Mouse (Mus musculus) C2C12 (cell line): ENCODE data around the gene Gm1113. TPM values are rescaled to one million over a fixed set of nuclear protein-coding genes. Genes with fewer than 3 reads are reported as not detected.

Experiments
- H3K27me3 ChIP-seq: one replicate; pipeline ENCODE4 v1.6.1; 2011; ENCODE audit not compliant: control insufficient read depth, insufficient read depth, insufficient read length
- H3K36me3 ChIP-seq: one replicate; pipeline ENCODE4 v1.6.1; 2011; ENCODE audit not compliant: control insufficient read depth, insufficient read depth
- H3K4me3 ChIP-seq: one replicate; pipeline ENCODE4 v1.5.1; 2011; ENCODE audit warnings: mild to moderate bottlenecking, control low read depth; ENCODE audit not compliant: poor library complexity, insufficient read depth, severe bottlenecking
- H3K79me2 ChIP-seq: one replicate; pipeline ENCODE4 v1.6.1; 2011; ENCODE audit not compliant: control insufficient read depth, insufficient read depth
- H3K79me3 ChIP-seq: one replicate; pipeline ENCODE4 v1.6.1; 2011; ENCODE audit warnings: low read depth, control low read depth
- H3ac ChIP-seq: one replicate; pipeline ENCODE3; 2011; ENCODE audit warnings: low read depth; ENCODE audit not compliant: control insufficient read depth, insufficient read length
- CEBPB ChIP-seq: IDR thresholded peaks from one replicate; pipeline ENCODE4 v1.6.1; 2011; ENCODE audit warnings: low read depth, mild to moderate bottlenecking, control low read depth, moderate library complexity
- CTCF ChIP-seq: IDR thresholded peaks from one replicate; pipeline ENCODE4 v1.5.1; 2011; ENCODE audit not compliant: control insufficient read depth, insufficient read depth, insufficient read length
- FOSL1 ChIP-seq: IDR thresholded peaks from one replicate; pipeline ENCODE4 v1.8.0; 2011; ENCODE audit warnings: mild to moderate bottlenecking, low read length; ENCODE audit not compliant: poor library complexity, insufficient read depth, severe bottlenecking
- MAX ChIP-seq: IDR thresholded peaks from one replicate; pipeline ENCODE4 v1.6.1; 2011; ENCODE audit warnings: mild to moderate bottlenecking, control low read depth
- MYOD1 ChIP-seq: IDR thresholded peaks from one replicate; pipeline ENCODE4 v1.6.1; 2011; ENCODE audit warnings: low read depth; ENCODE audit not compliant: control insufficient read depth, insufficient read length
- MYOG ChIP-seq: IDR thresholded peaks from one replicate; pipeline ENCODE4 v1.6.1; 2011; ENCODE audit not compliant: control insufficient read depth, insufficient read length; ENCODE audit errors: extremely low read depth
- USF1 ChIP-seq: IDR thresholded peaks from one replicate; pipeline ENCODE4 v1.6.1; 2011; ENCODE audit warnings: low read depth, mild to moderate bottlenecking, control low read depth, moderate library complexity
- polyA plus RNA-seq: library from polyadenylated mRNA; unstranded; fragments of >200 nt; fragmentation: generic; extraction: Trizol; gene quantifications from one replicate; pipeline ENCODE4 v1.2.1, GENCODE M21; 2012; ENCODE audit warnings: missing spikeins

Gm1113 gene
- polyA plus RNA-seq, 1 experiment = 0.02 TPM

- TF ChIP-seq CTCF = no peak
- TF ChIP-seq MYOG = no peak
- TF ChIP-seq MAX = no peak
- TF ChIP-seq USF1 = no peak
- no peak for TF ChIP-seq FOSL1
- no peaks in the 10 kb centered on the region for H3K36me3 ChIP-seq
- H3ac ChIP-seq = no peak overlapping the region
- no peak overlapping the region for H3K4me3 ChIP-seq
- H3K79me2 ChIP-seq = no peaks in the 10 kb centered on the region
- H3K79me3 ChIP-seq = no peaks in the 10 kb centered on the region
- no peaks in the 10 kb centered on the region for H3K27me3 ChIP-seq
These were observed 9.8 kb downstream of the Gm1113 start for GRCm38 (mm10) chr9:35508234-35508633.

- H3K27me3 ChIP-seq = no peaks in the 10 kb centered on the region
- no peak overlapping the region for H3ac ChIP-seq
- peaks cover 8% of the 10 kb centered on the region for H3K36me3 ChIP-seq
- H3K79me3 ChIP-seq = no peaks in the 10 kb centered on the region
- H3K4me3 ChIP-seq = no peak overlapping the region
- no peaks in the 10 kb centered on the region for H3K79me2 ChIP-seq
- TF ChIP-seq MAX (no peak), CTCF (no peak), USF1 (no peak), MYOG (no peak), MYOD1 (no peak), FOSL1 (no peak), CEBPB (no peak)
These were observed 15.6 kb downstream of the Gm1113 start for GRCm38 (mm10) chr9:35502361-35503000.

DNA sequence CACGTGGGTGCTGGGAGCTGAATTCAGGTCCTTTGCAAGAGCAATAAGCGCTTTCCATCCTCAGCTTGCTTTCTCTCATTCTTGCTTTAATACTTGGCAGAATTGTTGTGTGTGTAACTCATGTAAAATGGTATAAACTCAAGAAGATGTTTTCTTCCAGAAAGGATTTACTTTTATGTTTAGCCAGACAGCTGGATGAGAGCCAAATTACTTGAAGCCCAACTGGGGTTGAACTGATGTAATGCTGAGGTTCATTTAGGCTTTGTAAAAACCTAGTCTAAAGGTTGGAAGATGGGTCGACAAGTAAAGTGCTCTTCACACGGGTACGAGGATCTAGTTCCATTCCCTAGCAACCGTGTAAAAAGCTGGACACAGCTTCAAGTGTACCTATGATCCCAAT, 18.1 kb downstream of the Gm1113 start:
- H3ac ChIP-seq = no peak overlapping the region
- peaks cover 14% of the 10 kb centered on the region for H3K36me3 ChIP-seq
- TF ChIP-seq MYOD1 = no peak
- no peak overlapping the region for H3K4me3 ChIP-seq
- no peaks in the 10 kb centered on the region for H3K79me2 ChIP-seq
- H3K79me3 ChIP-seq = no peaks in the 10 kb centered on the region
- no peaks in the 10 kb centered on the region for H3K27me3 ChIP-seq

- no peaks in the 10 kb centered on the region for H3K79me2 ChIP-seq
- TF ChIP-seq USF1 = no peak
- TF ChIP-seq CEBPB = no peak
- TF ChIP-seq MYOG = no peak
- TF ChIP-seq MAX = no peak
- TF ChIP-seq FOSL1 = no peak
- no peak for TF ChIP-seq MYOD1
- no peak for TF ChIP-seq CTCF
- no peaks in the 10 kb centered on the region for H3K27me3 ChIP-seq
- no peak overlapping the region for H3K4me3 ChIP-seq
- peaks cover 50% of the 10 kb centered on the region for H3K36me3 ChIP-seq
- no peaks in the 10 kb centered on the region for H3K79me3 ChIP-seq
- no peak overlapping the region for H3ac ChIP-seq
These were observed 22.6 kb downstream of the Gm1113 start for GRCm38 (mm10) chr9:35495471-35495870.

- no peaks in the 10 kb centered on the region for H3K27me3 ChIP-seq
- H3ac ChIP-seq = no peak overlapping the region
- no peaks in the 10 kb centered on the region for H3K79me2 ChIP-seq
- no peak overlapping the region for H3K4me3 ChIP-seq
- H3K79me3 ChIP-seq = no peaks in the 10 kb centered on the region
- peaks cover 53% of the 10 kb centered on the region for H3K36me3 ChIP-seq
- TF ChIP-seq CTCF (no peak), CEBPB (no peak), MAX (no peak), USF1 (no peak)
These were observed 23.1 kb downstream of the Gm1113 start for GRCm38 (mm10) chr9:35494937-35495336.

DNA sequence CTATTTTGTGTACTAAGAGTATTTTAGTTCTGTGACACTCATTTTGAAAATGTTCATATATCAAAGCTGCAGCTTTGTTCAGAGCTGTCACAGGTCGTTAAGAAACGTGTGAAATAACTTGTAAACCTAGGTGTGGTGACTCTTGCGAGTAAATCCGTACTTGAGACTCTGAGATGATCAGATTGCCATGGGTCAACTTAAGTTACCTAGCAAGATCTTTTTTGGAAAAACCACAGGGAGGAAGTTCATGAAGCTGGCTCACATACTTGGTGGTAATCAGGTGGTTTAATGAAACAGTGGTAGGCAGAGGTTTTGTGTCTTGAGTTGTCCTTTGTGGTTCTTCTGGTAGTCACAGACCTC, 24.4 kb downstream of the Gm1113 start:
- Histone ChIP-seq H3K79me2 (no peaks in the 10 kb centered on the region), H3ac (no peak overlapping the region), H3K36me3 (peaks cover 63% of the 10 kb centered on the region), H3K79me3 (no peaks in the 10 kb centered on the region), H3K4me3 (no peak overlapping the region), H3K27me3 (no peaks in the 10 kb centered on the region)
- no peak for TF ChIP-seq CTCF
